Mouse (Mus musculus) urinary bladder, adult 2 months (tissue): ENCODE data around the gene Slc35b4. TPM values are rescaled to one million over a fixed set of nuclear protein-coding genes. Genes with fewer than 3 reads are reported as not detected.

ENCODE experiments used
- DNase-seq: peaks from one replicate; pipeline ENCODE4 v3.0.0; 2022; ENCODE audit warnings: low spot score
- polyA plus RNA-seq: library from polyadenylated mRNA; depleted of rRNA; stranded (reverse); fragments of >200 nt; gene quantifications from 2 replicates; pipeline ENCODE4 v1.2.3, GENCODE M21; 2012

Slc35b4 gene
- polyA plus RNA-seq, 1 experiment = 43.5 TPM

- DNase-seq = no peak
Observed at GRCm38 (mm10) chr6:34170844-34171494, 5.9 kb downstream of the Slc35b4 start.

GRCm38 (mm10) chr6:34168834-34169233 is 8.1 kb downstream of the Slc35b4 start:
- DNase-seq = no peak

GRCm38 (mm10) chr6:34163014-34163413 is 13.9 kb downstream of the Slc35b4 start:
- DNase-seq = no peak

- no peak for DNase-seq
Observed at GRCm38 (mm10) chr6:34162607-34163006, 14.3 kb downstream of the Slc35b4 start.

- no peak for DNase-seq
Observed at GRCm38 (mm10) chr6:34161511-34161910, 15.4 kb downstream of the Slc35b4 start.

GRCm38 (mm10) chr6:34160816-34161310 is 16.0 kb downstream of the Slc35b4 start:
- no peak for DNase-seq

- no peak for DNase-seq
Observed at GRCm38 (mm10) chr6:34159998-34160815, 16.7 kb downstream of the Slc35b4 start.

GRCm38 (mm10) chr6:34156841-34157748 is 19.8 kb downstream of the Slc35b4 start:
- no peak for DNase-seq

GRCm38 (mm10) chr6:34156057-34156456 is 20.9 kb downstream of the Slc35b4 start:
- no peak for DNase-seq

- DNase-seq = no peak
Observed at GRCm38 (mm10) chr6:34155137-34155804, 21.6 kb downstream of the Slc35b4 start.

GRCm38 (mm10) chr6:34154202-34154601 is 22.7 kb downstream of the Slc35b4 start:
- DNase-seq = no peak

GRCm38 (mm10) chr6:34153069-34154052 is 23.6 kb downstream of the Slc35b4 start:
- no peak for DNase-seq

GRCm38 (mm10) chr6:34149821-34150220 is 27.1 kb downstream of the Slc35b4 start:
- DNase-seq = no peak

GRCm38 (mm10) chr6:34149066-34149465 is 27.8 kb downstream of the Slc35b4 start:
- no peak for DNase-seq

GRCm38 (mm10) chr6:34148639-34149038 is 28.3 kb downstream of the Slc35b4 start:
- DNase-seq = no peak

- DNase-seq = no peak
Observed at GRCm38 (mm10) chr6:34148021-34148420, 28.9 kb downstream of the Slc35b4 start.

GRCm38 (mm10) chr6:34146042-34146441 is 30.9 kb downstream of the Slc35b4 start:
- no peak for DNase-seq

GRCm38 (mm10) chr6:34142931-34143330 is 34.0 kb downstream of the Slc35b4 start:
- DNase-seq = no peak

GRCm38 (mm10) chr6:34138366-34138765 is 38.5 kb downstream of the Slc35b4 start:
- DNase-seq = no peak

GRCm38 (mm10) chr6:34132391-34132790 is 44.5 kb downstream of the Slc35b4 start:
- no peak for DNase-seq
